Mouse (Mus musculus): ENCODE results near the gene Slc9a8. TPM values are rescaled to one million over a fixed set of nuclear protein-coding genes. Genes with fewer than 3 reads are reported as not detected.

The Slc9a8 gene
- polyA plus RNA-seq, 1 experiment: 19.0 TPM

GRCm38 (mm10) chr2:167430737-167431417 is 9.4 kb downstream of the Slc9a8 start:
- Histone ChIP-seq H3K27me3 (ENCODE audit: control insufficient read depth, insufficient read depth, insufficient read length) (no peaks in the 10 kb centered on the region), H3K36me3 (ENCODE audit: control insufficient read depth, insufficient read depth) (peaks cover 79% of the 10 kb centered on the region), H3ac (ENCODE audit: control insufficient read depth, insufficient read length, low read depth) (no peak overlapping the region), H3K79me2 (ENCODE audit: control insufficient read depth, insufficient read depth) (no peaks in the 10 kb centered on the region), H3K4me3 (ENCODE audit: insufficient read depth, poor library complexity, severe bottlenecking) (no peak overlapping the region), H3K79me3 (ENCODE audit: low read depth) (no peaks in the 10 kb centered on the region)
- TF ChIP-seq MAX (IDR thresholded peaks at IDR 0.05) (no peak), CTCF (IDR thresholded peaks at IDR 0.05; ENCODE audit: control insufficient read depth, insufficient read depth, insufficient read length) (no peak), MYOG (IDR thresholded peaks at IDR 0.05; ENCODE audit: control insufficient read depth, extremely low read depth, insufficient read length) (no peak), FOSL1 (IDR thresholded peaks at IDR 0.05; ENCODE audit: insufficient read depth, low read length, poor library complexity, severe bottlenecking) (no peak), CEBPB (IDR thresholded peaks at IDR 0.05; ENCODE audit: low read depth) (no peak), USF1 (IDR thresholded peaks at IDR 0.05; ENCODE audit: low read depth) (no peak), MYOD1 (IDR thresholded peaks at IDR 0.05; ENCODE audit: control insufficient read depth, insufficient read length, low read depth) (no peak)

DNA sequence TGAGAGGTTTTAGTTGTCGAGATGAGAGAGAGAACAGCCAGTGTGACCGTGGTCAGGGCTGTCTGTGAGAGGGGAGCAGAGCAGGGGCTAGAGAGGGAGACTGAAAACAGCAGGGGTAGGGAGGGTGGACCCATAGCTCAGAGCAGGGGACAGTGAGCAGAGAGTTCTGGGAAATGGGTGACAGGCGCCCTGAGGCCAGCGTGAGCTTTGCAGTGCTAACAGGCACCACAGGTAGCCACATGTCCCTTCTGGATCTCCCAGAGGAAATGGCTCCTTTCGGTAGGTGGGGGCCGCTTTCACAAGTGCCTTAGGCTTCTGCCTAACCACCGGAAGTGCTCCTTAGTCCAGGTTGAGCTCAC is 9.9 kb downstream of the Slc9a8 start:
- Histone ChIP-seq H3K79me3 (ENCODE audit: low read depth) (no peaks in the 10 kb centered on the region), H3K79me2 (ENCODE audit: control insufficient read depth, insufficient read depth) (no peaks in the 10 kb centered on the region), H3K4me3 (ENCODE audit: insufficient read depth, poor library complexity, severe bottlenecking) (no peak overlapping the region), H3K36me3 (ENCODE audit: control insufficient read depth, insufficient read depth) (peaks cover 79% of the 10 kb centered on the region), H3K27me3 (ENCODE audit: control insufficient read depth, insufficient read depth, insufficient read length) (no peaks in the 10 kb centered on the region), H3ac (ENCODE audit: control insufficient read depth, insufficient read length, low read depth) (no peak overlapping the region)
- TF ChIP-seq MYOG (IDR thresholded peaks at IDR 0.05; ENCODE audit: control insufficient read depth, extremely low read depth, insufficient read length) (no peak), CEBPB (IDR thresholded peaks at IDR 0.05; ENCODE audit: low read depth) (no peak), USF1 (IDR thresholded peaks at IDR 0.05; ENCODE audit: low read depth) (no peak), CTCF (IDR thresholded peaks at IDR 0.05; ENCODE audit: control insufficient read depth, insufficient read depth, insufficient read length) (no peak), MAX (IDR thresholded peaks at IDR 0.05) (no peak), MYOD1 (IDR thresholded peaks at IDR 0.05; ENCODE audit: control insufficient read depth, insufficient read length, low read depth) (no peak), FOSL1 (IDR thresholded peaks at IDR 0.05; ENCODE audit: insufficient read depth, low read length, poor library complexity, severe bottlenecking) (no peak)

GRCm38 (mm10) chr2:167434570-167434969 is 13.1 kb downstream of the Slc9a8 start:
- Histone ChIP-seq H3K4me3 (ENCODE audit: insufficient read depth, poor library complexity, severe bottlenecking) (no peak overlapping the region), H3ac (ENCODE audit: control insufficient read depth, insufficient read length, low read depth) (no peak overlapping the region), H3K36me3 (ENCODE audit: control insufficient read depth, insufficient read depth) (peaks cover 72% of the 10 kb centered on the region), H3K79me2 (ENCODE audit: control insufficient read depth, insufficient read depth) (no peaks in the 10 kb centered on the region), H3K27me3 (ENCODE audit: control insufficient read depth, insufficient read depth, insufficient read length) (no peaks in the 10 kb centered on the region), H3K79me3 (ENCODE audit: low read depth) (no peaks in the 10 kb centered on the region)
- TF ChIP-seq CEBPB (IDR thresholded peaks at IDR 0.05; ENCODE audit: low read depth) (no peak), USF1 (IDR thresholded peaks at IDR 0.05; ENCODE audit: low read depth) (no peak), MYOG (IDR thresholded peaks at IDR 0.05; ENCODE audit: control insufficient read depth, extremely low read depth, insufficient read length) (no peak), MYOD1 (IDR thresholded peaks at IDR 0.05; ENCODE audit: control insufficient read depth, insufficient read length, low read depth) (no peak), CTCF (IDR thresholded peaks at IDR 0.05; ENCODE audit: control insufficient read depth, insufficient read depth, insufficient read length) (no peak), FOSL1 (IDR thresholded peaks at IDR 0.05; ENCODE audit: insufficient read depth, low read length, poor library complexity, severe bottlenecking) (no peak), MAX (IDR thresholded peaks at IDR 0.05) (no peak)

DNA sequence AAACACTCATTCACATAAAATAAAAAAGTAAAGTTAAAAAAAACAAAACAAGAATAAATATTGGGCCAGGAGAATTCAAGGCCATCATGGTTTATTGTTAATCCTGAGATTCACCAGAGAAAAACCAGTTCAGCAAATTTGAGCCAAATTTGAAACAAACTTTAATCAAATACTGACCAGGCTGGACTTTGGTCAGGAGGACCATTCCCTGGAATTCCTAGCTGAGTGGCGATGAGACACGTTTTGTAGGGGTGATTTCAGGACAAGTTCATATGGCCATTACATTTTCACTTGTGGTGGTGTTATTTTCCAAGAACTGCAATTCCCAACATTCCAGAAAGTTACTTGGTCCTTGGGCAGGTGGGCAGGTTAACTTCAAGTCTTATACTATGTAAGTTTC is 14.1 kb downstream of the Slc9a8 start:
- no peak for TF ChIP-seq CEBPB (IDR thresholded peaks at IDR 0.05; ENCODE audit: low read depth)
- peaks cover 74% of the 10 kb centered on the region for H3K36me3 ChIP-seq (ENCODE audit: control insufficient read depth, insufficient read depth)
- H3K79me2 ChIP-seq (ENCODE audit: control insufficient read depth, insufficient read depth): no peaks in the 10 kb centered on the region
- no peaks in the 10 kb centered on the region for H3K79me3 ChIP-seq (ENCODE audit: low read depth)
- H3K27me3 ChIP-seq (ENCODE audit: control insufficient read depth, insufficient read depth, insufficient read length): no peaks in the 10 kb centered on the region
- no peak overlapping the region for H3K4me3 ChIP-seq (ENCODE audit: insufficient read depth, poor library complexity, severe bottlenecking)
- H3ac ChIP-seq (ENCODE audit: control insufficient read depth, insufficient read length, low read depth): no peak overlapping the region

- no peak overlapping the region for H3ac ChIP-seq (ENCODE audit: control insufficient read depth, insufficient read length, low read depth)
- TF ChIP-seq MYOD1 (IDR thresholded peaks at IDR 0.05; ENCODE audit: control insufficient read depth, insufficient read length, low read depth) (no peak), MAX (IDR thresholded peaks at IDR 0.05) (no peak), FOSL1 (IDR thresholded peaks at IDR 0.05; ENCODE audit: insufficient read depth, low read length, poor library complexity, severe bottlenecking) (no peak), USF1 (IDR thresholded peaks at IDR 0.05; ENCODE audit: low read depth) (no peak), CEBPB (IDR thresholded peaks at IDR 0.05; ENCODE audit: low read depth) (no peak), MYOG (IDR thresholded peaks at IDR 0.05; ENCODE audit: control insufficient read depth, extremely low read depth, insufficient read length) (no peak), CTCF (IDR thresholded peaks at IDR 0.05; ENCODE audit: control insufficient read depth, insufficient read depth, insufficient read length) (no peak)
- H3K36me3 ChIP-seq (ENCODE audit: control insufficient read depth, insufficient read depth): peaks cover 77% of the 10 kb centered on the region
- no peak overlapping the region for H3K4me3 ChIP-seq (ENCODE audit: insufficient read depth, poor library complexity, severe bottlenecking)
- H3K79me3 ChIP-seq (ENCODE audit: low read depth): no peaks in the 10 kb centered on the region
- H3K27me3 ChIP-seq (ENCODE audit: control insufficient read depth, insufficient read depth, insufficient read length): no peaks in the 10 kb centered on the region
- no peaks in the 10 kb centered on the region for H3K79me2 ChIP-seq (ENCODE audit: control insufficient read depth, insufficient read depth)
Measured at GRCm38 (mm10) chr2:167436371-167436770, 14.9 kb downstream of the Slc9a8 start.

- TF ChIP-seq USF1 (IDR thresholded peaks at IDR 0.05; ENCODE audit: low read depth) (no peak), MYOD1 (IDR thresholded peaks at IDR 0.05; ENCODE audit: control insufficient read depth, insufficient read length, low read depth) (no peak), MYOG (IDR thresholded peaks at IDR 0.05; ENCODE audit: control insufficient read depth, extremely low read depth, insufficient read length) (no peak), MAX (IDR thresholded peaks at IDR 0.05) (no peak), FOSL1 (IDR thresholded peaks at IDR 0.05; ENCODE audit: insufficient read depth, low read length, poor library complexity, severe bottlenecking) (no peak), CTCF (IDR thresholded peaks at IDR 0.05; ENCODE audit: control insufficient read depth, insufficient read depth, insufficient read length) (no peak), CEBPB (IDR thresholded peaks at IDR 0.05; ENCODE audit: low read depth) (no peak)
- Histone ChIP-seq H3K36me3 (ENCODE audit: control insufficient read depth, insufficient read depth) (peaks cover 87% of the 10 kb centered on the region), H3K27me3 (ENCODE audit: control insufficient read depth, insufficient read depth, insufficient read length) (no peaks in the 10 kb centered on the region), H3K79me2 (ENCODE audit: control insufficient read depth, insufficient read depth) (no peaks in the 10 kb centered on the region), H3ac (ENCODE audit: control insufficient read depth, insufficient read length, low read depth) (no peak overlapping the region), H3K4me3 (ENCODE audit: insufficient read depth, poor library complexity, severe bottlenecking) (no peak overlapping the region), H3K79me3 (ENCODE audit: low read depth) (no peaks in the 10 kb centered on the region)
Measured at GRCm38 (mm10) chr2:167439422-167439821, 17.9 kb downstream of the Slc9a8 start.
